Mouse (Mus musculus) heart, postnatal 4 days (tissue): ENCODE data around the gene Plin3. TPM values are rescaled to one million over a fixed set of nuclear protein-coding genes. Genes with fewer than 3 reads are reported as not detected.
A peak's percentile ranks its signal among the peaks of the same experiment; 100 is the strongest.
"Not testable (repeated sequence)": the region's sequence is repeated elsewhere in the genome, so short reads cannot be mapped to it uniquely, and the experiment has no call there.

Experiments
- DNase-seq: peaks from one replicate; pipeline ENCODE4 v3.0.0; 2021
- total RNA-seq, 2 experiments: library from RNA; stranded (reverse); gene quantifications; 2 replicates each; pipeline ENCODE4 v1.2.3; 2021

The Plin3 gene
- total RNA-seq, 2 experiments from 2014 or later, result 56.3 to 65.7 TPM

DNA sequence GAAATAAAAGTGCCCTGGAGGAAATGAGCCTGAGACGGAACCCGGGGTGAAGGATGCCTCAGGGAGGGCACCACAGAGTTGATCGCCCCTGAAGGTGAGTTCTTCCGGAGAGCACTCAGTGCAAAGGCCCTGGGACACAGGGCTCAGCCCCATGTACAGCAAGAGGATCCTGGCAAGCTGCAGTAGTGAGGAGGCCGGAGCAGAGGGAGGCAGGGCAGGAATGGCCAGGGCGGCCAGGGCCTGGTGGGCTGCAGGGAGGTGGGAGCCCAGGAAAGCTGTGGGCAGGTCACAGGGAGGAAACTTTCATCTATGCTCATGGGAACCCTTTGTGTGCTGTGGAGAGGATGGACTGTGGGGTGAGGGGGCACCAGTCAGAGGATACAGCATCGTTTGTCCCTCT, 19.2 kb downstream of the Plin3 start:
- no peak for DNase-seq

DNA sequence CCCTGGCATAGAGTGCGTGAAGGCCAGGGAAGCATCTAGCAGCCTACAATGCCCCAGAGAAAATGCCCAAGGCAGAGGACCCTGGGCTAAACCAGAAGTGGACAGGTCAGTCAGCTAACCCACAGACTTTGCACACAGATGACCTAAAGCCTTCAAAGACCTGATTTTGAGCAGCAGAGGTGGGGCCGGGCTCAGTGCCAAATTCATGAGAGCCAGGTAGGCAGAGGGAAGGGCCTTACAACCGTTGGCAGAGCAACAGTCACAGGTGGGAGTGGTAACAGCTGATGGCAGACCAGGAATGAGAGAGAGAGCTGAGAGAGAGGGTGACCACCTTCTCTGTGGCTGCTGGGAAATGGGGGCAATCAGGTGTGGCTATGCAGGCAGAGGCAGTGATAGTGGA, 20.0 kb downstream of the Plin3 start:
- DNase-seq, result peak; percentile 8

DNA sequence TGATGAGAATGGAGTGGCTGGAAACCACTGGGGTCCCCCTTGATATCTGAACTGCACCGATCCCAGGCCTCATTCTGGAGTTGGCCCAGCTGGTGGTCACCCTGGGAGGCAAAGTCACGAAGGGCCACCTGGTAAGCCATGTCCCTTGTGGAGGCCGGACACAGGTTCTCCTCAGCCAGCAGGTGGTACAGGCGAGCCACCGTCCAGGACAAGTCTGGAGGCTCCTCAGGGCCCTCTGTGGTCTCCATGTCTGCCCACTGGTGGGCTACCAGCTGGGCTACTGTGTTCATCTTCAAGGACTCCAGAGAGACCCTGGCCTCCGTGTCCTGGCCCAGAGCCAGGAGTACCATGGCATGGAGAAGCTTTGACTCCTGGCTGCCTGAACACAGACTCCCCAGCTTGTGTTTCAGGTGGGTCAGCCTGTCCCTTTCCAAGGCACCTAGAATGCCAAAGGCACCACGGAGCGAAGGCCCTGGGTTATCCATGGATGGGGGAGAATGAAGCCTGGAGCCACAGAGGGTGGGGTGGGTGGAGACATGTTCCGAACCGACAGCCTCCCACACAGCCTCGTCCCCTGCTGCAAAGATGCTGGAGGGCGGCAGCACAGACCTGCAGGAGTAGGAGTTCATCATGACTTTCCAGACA, 20.9 kb downstream of the Plin3 start:
- peak; percentile 9 for DNase-seq

DNA sequence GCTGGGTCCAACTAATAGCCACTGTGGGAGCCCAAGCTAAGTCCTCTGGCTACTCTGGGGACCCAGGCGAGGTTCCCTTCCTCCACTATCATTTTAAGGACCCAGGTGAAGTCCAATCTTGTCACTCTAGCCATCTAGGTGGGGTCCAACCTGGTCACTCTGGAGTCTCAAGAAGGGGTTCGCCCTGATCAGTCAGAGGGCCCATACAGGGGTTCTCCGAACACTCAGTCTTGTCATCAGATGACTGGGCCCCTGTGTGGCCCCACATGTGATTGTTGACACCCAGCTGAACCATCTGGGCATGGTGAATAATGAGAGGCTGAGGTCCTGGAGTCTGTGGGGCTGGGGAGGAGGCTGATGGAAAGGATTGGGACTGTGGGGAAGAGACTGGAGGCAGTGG, 22.9 kb downstream of the Plin3 start:
- peak; percentile 7 for DNase-seq

DNA sequence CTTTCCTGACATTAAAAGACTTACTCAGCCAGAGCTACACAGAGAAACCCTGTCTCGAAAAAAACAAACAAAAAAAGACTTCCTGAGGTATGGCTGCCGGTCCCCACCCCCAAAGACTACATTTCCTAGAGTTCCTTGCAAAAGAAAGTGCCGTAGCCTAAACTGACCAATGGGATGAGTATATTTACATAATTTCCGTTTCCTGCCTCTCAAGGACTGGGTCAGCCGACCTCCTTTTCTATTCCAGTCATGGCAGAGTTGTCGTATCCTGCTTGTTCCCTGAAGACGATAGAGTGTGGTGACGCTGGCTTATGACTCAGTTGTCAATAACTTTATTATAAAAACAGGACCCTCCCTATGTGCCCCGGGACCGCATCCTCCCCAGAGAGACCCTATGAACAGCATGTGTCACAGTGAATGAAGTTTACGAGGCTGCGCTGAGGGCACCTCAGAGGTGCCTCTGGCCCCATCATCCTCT, 23.5 kb downstream of the Plin3 start:
- DNase-seq, result peak; percentile 68

DNA sequence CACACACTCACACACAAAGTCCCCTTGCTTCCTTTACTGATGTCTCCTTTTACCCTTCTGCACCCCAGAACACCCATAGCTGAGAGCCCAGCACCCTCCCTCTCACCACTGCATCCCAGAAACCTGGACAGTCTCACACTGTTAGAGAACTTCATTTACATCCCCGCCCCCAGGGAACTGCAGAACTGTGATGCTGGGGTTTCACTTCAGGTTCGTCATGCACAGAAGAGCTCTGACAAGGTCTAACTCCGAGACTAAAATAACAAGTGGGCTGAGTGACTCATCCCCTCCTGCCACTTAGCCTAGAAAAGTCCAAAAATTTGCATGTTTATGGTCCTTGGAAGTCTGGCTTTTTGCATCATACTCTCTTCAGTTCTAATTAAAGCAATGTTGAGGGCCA, 26.4 kb downstream of the Plin3 start:
- DNase-seq, result peak; percentile 13

DNA sequence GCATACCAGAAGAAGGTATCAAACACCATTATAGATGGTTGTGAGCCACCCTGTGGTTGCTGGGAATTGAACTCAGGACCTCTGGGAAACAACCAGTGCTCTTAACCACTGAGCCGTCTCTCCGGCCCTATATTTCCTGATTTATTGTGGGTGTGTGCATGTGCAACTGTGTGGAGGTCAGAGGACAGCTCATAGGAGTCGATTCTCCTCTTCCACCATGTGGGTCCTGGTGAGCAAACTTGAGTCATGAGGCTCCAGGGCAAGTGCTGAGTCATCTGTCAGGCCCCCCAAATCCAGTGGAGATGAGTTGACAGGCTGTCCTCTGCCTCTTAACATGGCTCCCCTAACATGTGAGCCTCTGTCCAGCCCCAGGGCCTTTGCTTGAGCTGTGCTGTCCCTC, 26.8 kb downstream of the Plin3 start:
- no peak for DNase-seq

DNA sequence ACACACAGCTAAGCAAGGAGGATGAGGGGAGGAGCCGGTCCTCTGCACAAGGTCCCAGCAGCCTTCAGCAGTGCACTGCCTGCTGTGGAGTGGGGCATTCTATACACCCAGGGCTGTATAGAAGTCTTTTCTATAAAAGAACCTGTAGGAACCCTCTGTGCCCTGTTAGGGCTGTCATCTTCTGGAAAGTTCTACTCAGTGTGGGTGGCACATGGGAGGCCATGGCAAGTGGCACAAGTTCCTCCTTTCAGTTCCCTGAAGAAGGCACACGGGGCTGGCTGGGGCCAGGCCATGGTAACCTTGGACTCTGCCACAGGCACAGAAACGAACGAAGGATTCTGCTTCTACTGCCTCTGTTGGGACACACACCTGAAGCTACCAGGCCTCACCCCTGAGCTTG, 27.7 kb downstream of the Plin3 start:
- DNase-seq, result peak; percentile 5

DNA sequence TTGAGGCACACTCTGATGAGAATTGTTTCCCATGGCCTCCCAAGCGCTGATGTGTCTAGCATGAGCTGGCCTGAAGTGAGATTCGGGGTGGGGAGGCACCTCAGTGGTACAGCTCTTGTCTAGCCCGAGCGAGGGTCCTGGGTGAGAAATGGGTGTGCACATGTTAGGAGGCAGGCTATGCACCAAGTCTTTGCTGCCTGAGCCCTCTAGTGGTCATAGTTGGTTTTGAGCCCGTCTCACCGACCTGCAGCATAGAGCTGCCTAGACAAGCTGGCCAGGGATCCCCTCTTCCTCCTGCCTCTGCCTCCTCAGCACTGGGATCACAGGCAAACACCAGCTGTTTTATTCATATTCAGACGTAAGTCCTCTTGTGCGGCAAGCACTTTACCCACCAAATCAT, 28.7 kb downstream of the Plin3 start:
- DNase-seq, result peak; percentile 87

DNA sequence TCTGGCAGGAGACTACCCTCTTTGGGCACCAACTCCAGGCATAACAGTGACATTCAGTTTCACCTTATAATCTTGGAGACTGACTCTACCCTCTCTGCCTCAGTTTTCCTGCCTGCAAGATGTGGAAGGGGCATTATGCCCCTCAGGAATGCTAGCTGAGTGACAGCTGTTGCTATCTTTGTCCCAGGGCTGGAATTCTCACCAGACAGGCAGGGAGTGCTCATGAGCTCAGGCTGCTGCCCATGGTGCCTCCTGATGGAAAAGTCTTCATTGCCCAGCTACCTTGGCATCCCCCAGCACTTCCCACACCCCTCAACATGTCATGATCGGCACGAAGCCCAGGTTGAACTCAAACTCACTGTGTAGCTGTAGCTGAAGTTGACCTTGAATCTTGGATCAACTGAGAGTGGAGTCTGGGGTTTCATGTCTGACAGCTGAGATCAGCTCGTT, 30.0 kb downstream of the Plin3 start:
- DNase-seq, result peak; percentile 78

DNA sequence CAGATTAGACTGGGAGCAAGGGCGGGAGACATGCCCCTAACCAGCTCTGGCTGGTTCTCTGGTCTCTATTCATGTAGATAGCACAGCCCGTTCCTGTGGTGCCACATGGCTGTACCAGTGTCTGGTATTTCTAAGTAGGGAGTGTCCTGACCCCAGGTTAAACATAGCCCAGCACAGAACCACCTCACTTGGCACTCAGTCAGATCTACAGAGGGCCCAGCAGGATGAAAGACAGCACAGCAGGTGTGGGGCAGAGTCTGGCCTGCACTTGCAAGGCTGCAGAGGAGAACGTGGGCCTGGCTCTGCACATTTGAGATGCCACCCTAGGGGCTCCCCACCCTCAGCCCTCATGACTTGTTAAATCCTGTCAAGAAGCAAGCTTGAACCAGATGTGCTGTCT, 31.5 kb downstream of the Plin3 start:
- DNase-seq, result peak; percentile 60

DNA sequence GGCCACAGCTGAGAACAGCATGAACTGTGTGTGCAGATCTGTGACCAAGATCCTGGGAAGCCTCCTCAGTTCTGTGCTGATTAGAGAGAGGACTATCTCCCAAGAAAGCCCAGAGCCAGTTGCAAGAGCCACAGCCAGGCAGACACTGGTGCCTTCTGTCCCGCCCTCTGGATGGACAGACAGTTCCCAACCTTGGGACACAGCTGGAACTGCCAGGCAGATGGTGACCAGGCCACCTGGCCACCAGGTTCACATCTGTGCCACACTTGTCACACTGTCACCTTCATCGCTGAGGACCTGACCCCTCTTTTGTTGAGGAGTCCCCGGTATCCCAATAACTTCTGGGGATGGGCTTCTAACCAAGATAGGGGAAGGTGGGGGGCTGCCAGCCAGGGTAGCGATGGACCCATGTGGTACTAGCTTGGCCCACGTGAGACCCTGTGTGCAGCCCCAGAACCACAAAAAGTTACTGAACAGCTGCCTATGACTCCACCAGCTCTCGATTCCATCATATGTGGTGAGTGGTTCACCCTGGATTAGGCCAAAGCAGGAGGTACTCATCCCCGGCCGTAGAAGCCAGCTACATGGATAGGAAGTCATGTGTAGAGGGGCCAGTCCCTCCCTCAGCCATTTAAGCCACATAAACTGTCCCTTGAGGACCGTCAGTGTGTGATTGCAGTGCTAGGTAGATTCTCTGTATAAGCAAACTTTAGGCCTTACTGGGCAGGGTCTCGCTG, 33.2 kb downstream of the Plin3 start:
- peak; percentile 5 for DNase-seq

DNA sequence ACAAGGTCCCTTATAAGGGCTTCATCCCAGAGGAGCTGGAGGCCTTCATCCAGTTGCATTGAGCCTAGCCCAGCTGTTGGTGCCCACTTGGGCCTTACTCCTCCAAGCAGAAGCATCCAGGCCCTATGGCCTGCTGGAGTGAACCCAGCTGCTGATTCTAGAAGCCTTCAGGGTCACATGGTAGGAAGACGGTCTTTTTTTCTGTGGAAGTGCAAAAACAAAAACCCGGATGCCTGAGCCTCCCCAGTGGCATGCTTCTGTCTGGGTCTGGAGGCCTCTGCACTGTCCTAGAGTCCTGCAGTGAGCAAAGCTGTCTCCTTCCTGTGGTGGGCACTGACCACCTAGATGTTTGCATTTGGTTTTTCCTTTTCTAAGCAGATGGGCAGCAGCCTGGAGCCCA, 33.9 kb downstream of the Plin3 start:
- DNase-seq, result not testable (repeated sequence)

DNA sequence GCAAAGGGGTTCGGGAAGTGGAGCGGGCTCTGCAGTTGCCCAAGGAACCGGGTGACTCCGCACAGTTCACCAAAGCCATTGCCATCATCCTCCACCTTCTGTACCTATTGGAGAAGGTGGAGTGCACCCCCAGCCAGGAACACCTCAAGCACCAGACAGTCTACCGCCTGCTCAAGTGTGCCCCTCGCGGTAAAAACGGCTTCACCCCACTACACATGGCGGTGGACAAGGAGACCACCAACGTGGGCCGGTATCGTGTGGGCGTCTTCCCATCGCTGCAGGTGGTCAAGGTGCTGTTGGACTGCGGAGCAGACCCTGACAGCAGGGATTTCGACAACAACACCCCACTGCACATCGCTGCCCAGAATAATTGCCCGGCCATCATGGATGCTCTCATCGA, 34.4 kb downstream of the Plin3 start:
- DNase-seq, result peak; percentile 9

DNA sequence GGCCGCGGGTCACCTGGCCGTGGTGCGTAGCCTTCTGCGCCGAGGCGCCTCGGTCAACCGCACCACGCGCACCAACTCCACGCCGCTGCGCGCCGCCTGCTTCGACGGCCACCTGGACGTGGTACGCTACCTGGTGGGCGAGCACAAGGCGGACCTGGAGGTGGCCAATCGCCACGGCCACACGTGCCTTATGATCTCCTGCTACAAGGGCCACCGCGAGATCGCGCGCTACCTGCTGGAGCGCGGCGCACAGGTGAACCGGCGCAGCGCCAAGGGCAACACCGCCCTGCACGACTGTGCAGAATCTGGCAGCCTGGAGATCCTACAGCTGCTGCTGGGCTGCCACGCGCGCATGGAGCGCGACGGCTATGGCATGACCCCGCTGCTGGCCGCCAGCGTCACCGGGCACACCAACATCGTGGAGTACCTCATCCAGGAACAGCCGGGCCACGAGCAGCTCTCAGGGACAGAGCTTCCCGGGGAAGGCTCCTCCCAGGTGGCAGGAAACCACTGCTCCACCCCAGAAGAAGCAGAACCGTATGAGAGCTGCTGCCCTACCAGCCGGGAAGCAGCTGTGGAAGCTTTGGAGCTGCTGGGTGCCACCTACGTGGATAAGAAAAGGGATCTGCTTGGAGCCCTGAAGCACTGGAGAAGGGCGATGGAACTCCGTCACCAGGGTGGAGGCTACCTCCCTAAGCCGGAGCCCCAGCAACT, 35.3 kb downstream of the Plin3 start:
- DNase-seq, result no peak

DNA sequence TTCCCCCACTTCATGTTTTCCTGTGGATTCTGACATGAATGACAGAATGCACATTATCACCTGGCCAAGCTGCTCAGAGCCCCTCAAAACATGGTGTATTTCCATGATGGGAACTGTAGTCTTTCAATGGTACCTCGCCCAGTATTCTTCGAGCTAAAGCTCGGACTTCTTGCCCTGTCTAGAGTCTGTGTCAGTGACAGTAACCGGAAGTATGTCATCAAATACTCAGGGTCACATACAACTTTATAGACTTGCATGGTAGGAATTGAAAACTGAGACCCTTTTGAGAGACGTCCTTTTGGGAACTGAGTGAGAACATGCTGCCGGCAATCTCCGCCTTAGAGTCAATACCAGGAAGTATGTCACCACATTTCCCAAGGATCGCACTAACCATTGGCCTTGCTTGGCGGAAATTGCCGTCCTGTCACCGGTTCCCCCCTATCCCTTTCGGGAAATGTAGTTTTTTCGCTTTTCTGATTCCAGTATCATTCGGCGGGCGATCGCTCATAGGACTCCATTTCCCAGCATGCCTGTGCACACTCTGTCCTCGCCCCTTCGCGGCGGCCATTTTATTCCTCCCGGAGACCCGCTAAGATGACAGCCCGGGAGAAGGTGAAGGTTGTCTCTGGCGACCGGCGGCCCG, 36.3 kb downstream of the Plin3 start, which contains the start of gene Fem1a:
Fem1a (plus strand) TSS at position 572 of the 643 bp plus-strand sequence.
- DNase-seq, result peak; percentile 93

DNA sequence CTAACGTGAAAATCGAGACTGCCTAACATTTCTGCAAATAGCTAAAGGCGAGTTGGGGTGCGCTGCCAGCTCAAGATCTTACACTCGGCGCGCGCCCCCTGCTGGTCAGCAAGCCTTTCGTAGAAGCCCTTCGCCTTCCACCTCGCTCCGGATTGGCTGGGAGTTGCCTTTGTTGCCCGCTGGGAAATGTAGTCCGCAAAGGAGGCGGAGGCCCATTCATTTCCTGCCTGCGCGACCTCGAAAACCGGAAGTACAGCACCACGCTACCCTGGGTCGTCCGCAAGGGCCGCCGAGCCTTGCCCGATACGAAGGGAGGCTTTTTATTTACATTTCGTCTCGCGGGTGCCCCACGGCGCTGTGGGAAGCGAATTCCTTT, 36.8 kb downstream of the Plin3 start:
- peak; percentile 99 for DNase-seq

DNA sequence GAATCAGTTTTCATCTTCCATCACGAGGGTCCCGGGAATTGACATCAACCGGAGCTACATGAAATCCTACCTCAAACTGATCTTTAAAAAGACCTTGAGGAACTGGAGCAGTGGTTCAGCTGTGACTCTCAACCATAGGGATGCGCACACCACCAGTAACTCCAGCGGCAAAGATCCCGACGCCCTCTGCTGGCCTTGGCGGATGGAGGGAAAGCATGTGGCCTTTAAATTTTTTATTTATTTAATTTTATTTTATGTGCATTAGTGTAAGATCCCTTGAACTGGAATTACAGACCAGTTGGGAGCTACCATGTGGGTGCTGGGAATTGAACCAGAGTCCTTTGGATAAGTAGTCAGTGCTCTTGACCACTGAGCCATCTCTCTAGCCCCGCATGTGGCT, 37.2 kb downstream of the Plin3 start:
- peak; percentile 66 for DNase-seq

DNA sequence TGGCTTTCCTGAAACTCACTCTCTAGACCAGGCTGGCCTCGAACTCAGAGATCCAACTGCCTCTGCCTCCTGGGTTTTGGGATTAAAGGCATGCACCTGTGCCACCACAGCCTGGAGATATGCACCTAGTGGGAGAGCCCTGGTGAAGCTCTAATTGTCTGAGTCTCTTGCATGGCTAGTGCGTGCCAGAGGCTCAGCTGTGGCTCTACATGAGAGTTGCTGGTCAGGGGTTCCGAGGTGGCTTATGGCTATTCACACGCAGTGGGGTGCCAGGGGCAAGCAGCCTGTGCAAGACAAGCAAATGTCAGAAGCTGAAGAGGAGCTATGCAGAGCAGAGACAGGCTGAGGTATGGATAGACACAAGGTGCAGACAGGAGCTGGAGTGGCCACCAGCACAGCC, 38.0 kb downstream of the Plin3 start:
- peak; percentile 5 for DNase-seq

DNA sequence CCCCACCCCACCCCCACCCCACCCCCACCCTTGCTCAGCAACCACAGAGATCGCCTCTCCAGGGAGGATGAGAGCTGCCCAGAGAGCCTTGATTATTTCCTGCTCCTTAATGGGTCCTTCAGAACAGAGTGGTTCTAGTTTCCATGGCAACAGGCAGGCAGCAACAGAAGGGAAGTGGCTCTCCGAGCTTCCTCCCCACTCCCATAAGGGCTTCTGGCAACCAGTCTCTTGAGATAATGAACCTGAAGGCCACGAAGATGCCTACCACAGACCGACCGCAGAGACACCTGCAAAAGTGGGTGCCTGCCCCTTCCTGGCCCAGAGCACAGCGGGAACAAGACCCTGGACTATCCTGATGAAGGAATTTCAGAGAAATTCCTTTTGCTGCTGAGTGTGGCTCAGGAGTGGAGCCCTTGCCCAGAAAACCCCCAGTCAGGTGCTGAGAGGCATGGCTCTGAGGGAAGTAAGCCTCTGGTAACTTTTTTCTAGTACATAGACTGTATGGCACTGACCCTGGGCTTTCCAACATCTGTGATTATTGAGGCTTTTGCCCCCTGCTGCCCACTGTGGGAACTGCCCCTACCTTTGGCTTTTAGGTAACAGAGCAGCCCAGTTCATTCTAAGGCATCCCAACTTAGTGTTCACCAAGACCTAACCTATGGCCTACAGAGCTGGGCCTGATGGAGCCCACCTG, 41.4 kb downstream of the Plin3 start:
- peak; percentile 81 for DNase-seq

DNA sequence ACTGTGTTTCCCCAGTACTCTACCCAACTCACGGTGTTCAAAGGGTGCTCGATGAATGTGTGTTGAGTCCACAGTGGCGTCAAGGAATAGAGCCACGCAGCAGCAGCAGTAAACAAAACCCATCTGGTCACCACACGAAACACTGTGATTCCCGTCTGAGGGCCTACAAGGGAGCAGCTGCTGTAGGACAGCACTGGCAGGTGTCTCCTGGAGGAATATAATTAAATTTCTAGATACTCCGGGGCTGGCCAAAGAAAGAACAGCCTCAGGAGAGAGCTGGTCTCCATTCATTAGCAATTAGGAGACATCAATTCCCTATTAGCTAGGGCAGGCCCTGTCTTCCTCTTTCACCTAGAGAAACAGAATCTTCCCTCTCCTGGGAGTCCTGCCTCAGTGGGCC, 47.1 kb downstream of the Plin3 start:
- DNase-seq, result no peak
